Mouse (Mus musculus): ENCODE measurements around the gene Mios. TPM values are rescaled to one million over a fixed set of nuclear protein-coding genes. Genes with fewer than 3 reads are reported as not detected.

Mios gene
- polyA plus RNA-seq, 1 experiment from 2014 or later: 7.6 TPM

DNA sequence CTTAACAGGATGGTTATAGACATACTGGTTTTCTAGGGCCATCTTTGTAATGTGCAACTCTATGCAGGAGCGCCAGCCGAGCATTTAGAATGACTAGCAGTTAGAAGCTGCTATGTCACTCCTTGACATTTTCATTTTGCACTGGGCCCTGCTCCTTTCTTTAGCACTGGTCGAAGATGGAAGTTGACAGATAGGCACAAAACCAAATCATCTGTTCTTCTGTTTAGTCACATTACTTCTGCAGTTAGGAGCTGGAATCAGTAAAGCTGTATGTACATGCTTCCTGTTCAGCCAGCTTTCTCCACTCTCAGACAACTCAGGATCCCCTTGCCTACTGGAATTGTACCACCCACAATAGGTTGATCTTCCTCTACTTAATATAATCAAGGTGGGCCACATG is 1.6 kb downstream of the Mios start:
- no peaks in the 10 kb centered on the region for H3K9me3 ChIP-seq (ENCODE audit: low read length)
- WGBS (ENCODE audit: insufficient replicate concordance): 67% methylated on average over 3 of the region's 3 CpGs
- peaks cover 3% of the 10 kb centered on the region; the same call in 1 of the 2 replicates for H3K4me1 ChIP-seq (ENCODE audit: insufficient read depth)
- peaks cover 16% of the 10 kb centered on the region for H3K36me3 ChIP-seq (replicated peaks; ENCODE audit: insufficient read depth, low read length)
- H3K27me3 ChIP-seq (ENCODE audit: insufficient read depth, low read length): no peaks in the 10 kb centered on the region
- DNase-seq (no peak), ATAC-seq (no peak)
- H3K4me3 ChIP-seq (ENCODE audit: low read depth, low read length): no peak overlapping the region
- H3K27ac ChIP-seq (ENCODE audit: low read depth): no peak overlapping the region
- peak overlapping the region; percentile 78 for H3K4me2 ChIP-seq (ENCODE audit: low read depth, low read length)
- no peak overlapping the region for H3K9ac ChIP-seq (replicated peaks)
- TF ChIP-seq EP300 (IDR thresholded peaks at IDR 0.05; ENCODE audit: low read depth) (no peak), CTCF (IDR thresholded peaks at IDR 0.05; ENCODE audit: low read depth) (no peak)

DNA sequence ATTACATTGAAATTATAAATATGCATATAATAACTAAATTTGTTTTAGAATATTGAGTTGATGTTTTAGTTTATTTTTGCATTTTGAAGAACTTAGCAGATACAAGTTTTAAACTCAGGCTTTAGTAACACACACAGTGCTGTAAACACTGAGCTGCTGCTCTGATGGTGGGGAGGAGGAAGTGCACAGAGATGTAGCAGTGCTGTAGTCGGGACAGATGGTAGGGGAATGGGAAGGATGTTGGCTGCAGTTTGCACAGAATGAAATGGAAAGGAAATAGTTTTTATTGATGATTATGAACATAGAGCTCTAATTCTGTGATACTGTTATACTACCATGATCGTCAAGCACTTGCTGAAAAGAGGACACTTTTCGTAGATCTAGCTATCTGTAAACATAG is 18.0 kb downstream of the Mios start:
- H3K4me3 ChIP-seq (ENCODE audit: low read depth, low read length): no peak overlapping the region
- TF ChIP-seq EP300 (IDR thresholded peaks at IDR 0.05; ENCODE audit: low read depth): no peak
- no peak for TF ChIP-seq CTCF (IDR thresholded peaks at IDR 0.05; ENCODE audit: low read depth)
- no peak for ATAC-seq
- no peaks in the 10 kb centered on the region for H3K27me3 ChIP-seq (ENCODE audit: insufficient read depth, low read length)
- H3K36me3 ChIP-seq (replicated peaks; ENCODE audit: insufficient read depth, low read length): peaks cover 39% of the 10 kb centered on the region
- no peak overlapping the region for H3K4me2 ChIP-seq (ENCODE audit: low read depth, low read length)
- H3K9ac ChIP-seq (replicated peaks): no peak overlapping the region
- DNase-seq: no peak
- no peak overlapping the region for H3K27ac ChIP-seq (ENCODE audit: low read depth)
- H3K9me3 ChIP-seq (ENCODE audit: low read length): no peaks in the 10 kb centered on the region
- no peaks in the 10 kb centered on the region for H3K4me1 ChIP-seq (ENCODE audit: insufficient read depth)
- WGBS (ENCODE audit: insufficient replicate concordance): 74% methylated on average over 3 of the region's 3 CpGs

DNA sequence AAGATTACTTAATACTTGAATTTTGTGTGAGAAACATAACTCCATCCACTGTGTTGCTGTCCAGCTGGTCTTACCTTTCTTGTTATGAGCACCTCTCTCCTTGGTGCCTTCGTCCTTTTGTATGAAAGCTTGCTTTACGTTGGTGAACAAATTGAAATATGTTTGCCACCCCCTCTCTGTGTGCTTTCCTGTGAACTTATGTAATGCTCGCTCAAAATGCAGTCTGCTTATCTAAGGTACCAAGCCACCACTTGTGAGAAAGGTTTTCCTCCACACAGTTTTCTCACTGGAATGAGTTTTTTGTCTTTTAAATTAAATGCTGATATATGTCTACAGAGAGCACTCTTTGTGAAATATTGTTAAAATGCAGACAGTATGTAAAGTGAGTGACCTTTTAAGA is 19.6 kb downstream of the Mios start:
- H3K9me3 ChIP-seq (ENCODE audit: low read length): no peaks in the 10 kb centered on the region
- DNase-seq: no peak
- no peak for ATAC-seq
- WGBS (ENCODE audit: insufficient replicate concordance): 80% methylated on average over 3 of the region's 3 CpGs
- H3K4me3 ChIP-seq (ENCODE audit: low read depth, low read length): no peak overlapping the region
- no peak overlapping the region for H3K9ac ChIP-seq (replicated peaks)
- no peaks in the 10 kb centered on the region for H3K4me1 ChIP-seq (ENCODE audit: insufficient read depth)
- H3K27ac ChIP-seq (ENCODE audit: low read depth): no peak overlapping the region
- no peak overlapping the region for H3K4me2 ChIP-seq (ENCODE audit: low read depth, low read length)
- peaks cover 49% of the 10 kb centered on the region for H3K36me3 ChIP-seq (replicated peaks; ENCODE audit: insufficient read depth, low read length)
- H3K27me3 ChIP-seq (ENCODE audit: insufficient read depth, low read length): no peaks in the 10 kb centered on the region
- TF ChIP-seq CTCF (IDR thresholded peaks at IDR 0.05; ENCODE audit: low read depth) (no peak), EP300 (IDR thresholded peaks at IDR 0.05; ENCODE audit: low read depth) (no peak)

DNA sequence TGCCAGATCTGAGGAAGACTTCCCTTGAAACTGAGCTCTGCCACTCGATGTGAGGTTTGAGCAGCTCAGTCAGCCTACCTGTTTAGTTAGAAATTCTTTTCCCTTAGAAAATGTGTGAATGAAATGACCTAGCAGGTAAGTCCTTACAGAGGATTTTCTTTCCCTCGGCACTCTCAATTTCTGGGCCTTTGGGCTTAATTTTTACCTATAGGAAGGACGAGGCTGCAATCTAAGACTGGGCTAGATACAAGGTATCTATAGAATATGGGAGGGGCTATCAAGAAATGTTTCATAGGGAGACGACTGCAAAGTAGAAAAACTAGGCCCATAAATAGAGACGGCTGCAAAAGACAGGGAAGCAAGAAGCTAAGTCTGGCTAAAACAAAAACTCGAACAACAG is 49.3 kb downstream of the Mios start:
- H3K27me3 ChIP-seq (ENCODE audit: insufficient read depth, low read length): no peaks in the 10 kb centered on the region
- peak overlapping the region; percentile 80 for H3K4me2 ChIP-seq (ENCODE audit: low read depth, low read length)
- H3K9ac ChIP-seq (replicated peaks): peak overlapping the region; percentile 71
- TF ChIP-seq EP300 (IDR thresholded peaks at IDR 0.05; ENCODE audit: low read depth): no peak
- TF ChIP-seq CTCF (IDR thresholded peaks at IDR 0.05; ENCODE audit: low read depth): no peak
- ATAC-seq (no peak), DNase-seq (no peak)
- WGBS (ENCODE audit: insufficient replicate concordance): 2% methylated on average over 6 of the region's 6 CpGs
- peak overlapping the region; percentile 50 for H3K27ac ChIP-seq (ENCODE audit: low read depth)
- H3K4me1 ChIP-seq (ENCODE audit: insufficient read depth): peaks cover 9% of the 10 kb centered on the region; the same call in 1 of the 2 replicates
- H3K4me3 ChIP-seq (ENCODE audit: low read depth, low read length): peak overlapping the region; percentile 86
- no peaks in the 10 kb centered on the region for H3K9me3 ChIP-seq (ENCODE audit: low read length)
- peaks cover 5% of the 10 kb centered on the region; the same call in 1 of the 2 replicates for H3K36me3 ChIP-seq (replicated peaks; ENCODE audit: insufficient read depth, low read length)

DNA sequence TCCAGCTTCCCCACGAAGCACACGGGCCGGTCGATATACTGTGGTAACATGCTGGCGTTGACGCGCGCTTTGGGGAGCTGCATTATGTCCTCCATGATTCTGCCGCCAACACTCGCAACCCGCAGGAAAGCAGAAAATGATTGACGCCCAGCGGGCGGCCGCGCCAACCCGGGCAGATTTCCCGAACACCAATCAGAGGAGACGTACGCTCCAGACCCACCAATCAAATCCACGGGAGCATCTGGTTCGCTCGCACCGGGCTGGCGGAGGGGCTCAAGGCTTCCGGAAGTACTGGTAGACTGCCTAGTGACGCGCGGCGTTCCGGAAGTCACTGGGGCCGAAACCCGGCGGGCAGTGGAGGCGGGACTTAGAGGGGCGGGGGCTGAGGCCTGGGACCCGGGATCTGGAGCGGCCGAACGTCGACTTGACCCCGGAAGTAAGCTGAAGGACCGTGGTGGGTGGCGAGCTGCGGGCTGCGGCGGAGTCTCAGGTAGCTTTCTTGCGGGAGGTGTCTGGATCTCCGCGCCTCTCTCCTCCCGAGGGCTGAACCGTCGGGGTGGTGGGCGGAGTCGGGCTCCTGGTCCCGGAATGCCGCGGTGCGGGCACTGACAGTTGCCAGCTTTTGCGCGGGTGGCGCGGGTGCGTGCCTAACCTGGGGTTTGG is 50.1 kb downstream of the Mios start, which contains the start of the genes Rpa3, Umad1 and Gm45062:
Rpa3 (minus strand) TSS at position 170 of the 663 bp plus-strand sequence.
Umad1 (plus strand) TSS at position 285 of the 663 bp plus-strand sequence.
Gm45062 (plus strand) TSS at position 447 of the 663 bp plus-strand sequence.
- peak; percentile 100 for ATAC-seq
- Histone ChIP-seq H3K4me2 (ENCODE audit: low read depth, low read length) (peak within 1 kb of the TSS; percentile 80), H3K27me3 (ENCODE audit: insufficient read depth, low read length) (no peaks in the 10 kb centered on the region), H3K4me1 (ENCODE audit: insufficient read depth) (peaks cover 9% of the 10 kb centered on the region; the same call in 1 of the 2 replicates), H3K36me3 (replicated peaks; ENCODE audit: insufficient read depth, low read length) (peaks cover 3% of the 10 kb centered on the region; the same call in 1 of the 2 replicates), H3K9me3 (ENCODE audit: low read length) (no peaks in the 10 kb centered on the region), H3K9ac (replicated peaks) (peak within 1 kb of the TSS; percentile 71), H3K27ac (ENCODE audit: low read depth) (peak within 1 kb of the TSS; percentile 88), H3K4me3 (ENCODE audit: low read depth, low read length) (peak within 1 kb of the TSS; percentile 86)
- peak; percentile 55 for TF ChIP-seq EP300 (IDR thresholded peaks at IDR 0.05; ENCODE audit: low read depth)
- TF ChIP-seq CTCF (IDR thresholded peaks at IDR 0.05; ENCODE audit: low read depth): no peak
- WGBS (ENCODE audit: insufficient replicate concordance): under 1% methylated on average over 64 of the region's 64 CpGs
- peak; percentile 97 for DNase-seq

DNA sequence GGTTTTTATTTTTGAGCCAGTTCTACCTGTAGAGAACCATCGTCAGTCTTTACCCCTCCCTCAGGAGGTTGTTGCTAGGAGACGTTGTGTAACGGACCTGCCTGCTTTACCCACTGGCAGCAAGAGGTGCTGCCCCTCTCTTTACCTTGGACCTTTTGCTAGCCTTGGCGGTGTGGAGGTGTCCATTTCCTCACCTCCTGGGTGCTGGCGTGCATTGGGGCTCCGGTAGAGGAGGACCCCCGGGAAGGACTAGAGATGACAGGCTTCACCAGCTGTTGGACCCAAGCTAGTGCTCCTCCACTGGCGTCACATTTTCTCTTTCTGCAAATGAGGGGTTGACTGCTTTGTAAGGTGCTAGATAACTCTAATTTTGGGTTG is 50.6 kb downstream of the Mios start:
- Histone ChIP-seq H3K36me3 (replicated peaks; ENCODE audit: insufficient read depth, low read length) (0 out of 2 replicates have a peak, but pooled peaks cover 3% of the 10 kb centered on the region), H3K27ac (ENCODE audit: low read depth) (peak overlapping the region; percentile 88)

More for the DNA sequence above, 50.6 kb downstream of the Mios start:
- Histone ChIP-seq H3K4me1 (ENCODE audit: insufficient read depth) (peaks cover 9% of the 10 kb centered on the region; the same call in 1 of the 2 replicates), H3K9ac (replicated peaks) (peak overlapping the region; percentile 69), H3K4me2 (ENCODE audit: low read depth, low read length) (peak overlapping the region; percentile 76), H3K4me3 (ENCODE audit: low read depth, low read length) (peak overlapping the region; percentile 86), H3K27me3 (ENCODE audit: insufficient read depth, low read length) (no peaks in the 10 kb centered on the region), H3K9me3 (ENCODE audit: low read length) (no peaks in the 10 kb centered on the region)
- DNase-seq (no peak), ATAC-seq (no peak)
- no peak for TF ChIP-seq CTCF (IDR thresholded peaks at IDR 0.05; ENCODE audit: low read depth)
- no peak for TF ChIP-seq EP300 (IDR thresholded peaks at IDR 0.05; ENCODE audit: low read depth)
- WGBS (ENCODE audit: insufficient replicate concordance): under 1% methylated on average over 8 of the region's 8 CpGs
